Comparison of ENCODE assay signal across 12 mouse cellular contexts in the genomic region with DNA sequence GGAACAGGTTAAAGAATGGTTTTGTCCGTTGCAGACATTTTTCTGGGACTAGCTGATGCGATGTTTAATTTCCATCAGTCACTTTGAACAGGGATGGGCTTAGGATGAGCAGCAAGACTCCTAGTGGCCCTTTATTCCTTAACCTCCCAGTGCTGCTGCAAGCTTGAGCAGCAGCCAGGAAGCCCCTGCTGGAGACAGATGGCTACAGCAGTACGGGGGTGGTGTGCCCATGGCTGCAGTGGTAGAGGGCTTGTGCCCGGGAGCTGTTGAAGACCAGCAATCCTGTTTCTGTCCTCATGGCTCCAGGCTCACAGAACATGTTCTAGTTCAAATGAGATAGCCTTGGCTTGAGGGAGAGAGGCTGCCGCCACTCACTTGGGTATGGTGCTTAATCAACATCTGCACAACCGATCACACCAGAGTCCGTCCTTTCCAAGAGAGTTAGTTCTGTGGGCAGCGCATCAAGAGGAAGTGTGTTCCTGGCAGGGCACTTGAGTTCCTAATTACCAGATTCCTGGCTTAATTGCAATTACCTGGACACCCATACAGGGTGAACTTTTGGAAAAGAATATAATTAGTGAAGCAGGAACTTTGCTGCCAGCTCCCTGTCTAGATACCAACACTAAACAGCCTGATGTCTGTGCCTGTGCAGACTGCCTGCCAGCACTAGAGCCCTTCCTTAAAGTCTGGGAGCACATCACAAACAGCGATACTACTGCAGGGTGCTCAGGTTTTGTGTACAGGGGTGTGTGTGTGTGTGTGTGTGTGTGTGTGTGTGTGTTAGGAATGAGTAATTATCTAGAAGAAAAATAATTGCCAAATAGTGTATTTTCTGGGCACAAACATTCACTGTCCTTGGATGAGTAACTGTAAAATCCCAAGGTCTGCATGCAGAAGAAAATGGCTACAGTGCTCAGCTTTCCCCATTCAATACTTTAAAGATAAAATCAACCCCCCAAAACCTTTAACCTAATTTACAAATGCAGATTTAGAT.
DNase-seq lines count a peak whose midpoint lies in the region; ATAC-seq and TF ChIP-seq lines count a peak whose summit lies in the region.
"Had no signal": no experiment of that assay in that cellular context is flagged by ENCODE, and none has a peak within 500 bp of the region (broad histone marks: within the 10 kb centered on the region; RNA-seq: fewer than 3 reads in every experiment).

No protein-coding gene starts in this region.

- DNase-seq in cerebellum, adult 2 months = no peak
- no peak for DNase-seq in kidney, postnatal 0 days (ENCODE audit: low spot score)
- no peak for DNase-seq in kidney, postnatal 25 days
- peak; percentile 28 for DNase-seq in thymus, postnatal 14 days
- no peak for DNase-seq in thymus, postnatal 25 days
- no peak for DNase-seq in urinary bladder, postnatal 4 days (ENCODE audit: low spot score in 2 of 2)
- DNase-seq: liver, embryonic 13.5 days; spleen, adult 18-20 months had no signal

- no peak for TF ChIP-seq POLR2A in cerebellum, adult 2 months (IDR thresholded peaks at IDR 0.05; ENCODE audit: borderline replicate concordance, insufficient read depth, low read length)

- peak; percentile 14; the same call in 1 of the 2 replicates for TF ChIP-seq CTCF in cerebellum, adult 2 months (IDR thresholded peaks at IDR 0.05; ENCODE audit: borderline replicate concordance, insufficient read depth, low read depth, low read length)
- TF ChIP-seq CTCF in kidney, postnatal 0 days (IDR thresholded peaks at IDR 0.05; ENCODE audit: low read depth) = peak; percentile 48; the same call in 1 of the 2 replicates

- H3K9me3 ChIP-seq in kidney, postnatal 0 days (replicated peaks; ENCODE audit: low read length) = no peaks in the 10 kb centered on the region
- H3K9me3 ChIP-seq in kidney, embryonic 14.5 days (ENCODE audit: control insufficient read depth, low read length) = no peaks in the 10 kb centered on the region
- H3K9me3 ChIP-seq: heart, embryonic 13.5 days; liver, embryonic 13.5 days had no signal

- H3K9ac ChIP-seq in kidney, postnatal 0 days (ENCODE audit: low read depth, low read length) = no peak overlapping the region
- no peak overlapping the region for H3K9ac ChIP-seq in kidney, embryonic 14.5 days (ENCODE audit: low read depth, low read length)
- H3K9ac ChIP-seq: heart, embryonic 13.5 days; liver, embryonic 13.5 days had no signal

- no peak overlapping the region; the same call in 1 of the 2 replicates for H3K27ac ChIP-seq in cerebellum, adult 2 months (ENCODE audit: insufficient read depth, low read length)
- no peak overlapping the region for H3K27ac ChIP-seq in kidney, postnatal 0 days
- H3K27ac ChIP-seq in kidney, embryonic 14.5 days (ENCODE audit: low read depth, low read length) = no peak overlapping the region
- H3K27ac ChIP-seq: heart, embryonic 13.5 days; liver, embryonic 13.5 days had no signal

- ATAC-seq in cerebellum, adult (ENCODE audit: insufficient number of reproducible peaks, low FRiP score, low TSS enrichment) = no peak
- no peak for ATAC-seq in kidney, postnatal 0 days (replicated peaks; ENCODE audit: low FRiP score, low read depth)
- ATAC-seq in kidney, embryonic 14.5 days (ENCODE audit: low FRiP score, low TSS enrichment) = no peak

- no peak overlapping the region for H3K4me2 ChIP-seq in kidney, postnatal 0 days (ENCODE audit: low read length)
- no peak overlapping the region for H3K4me2 ChIP-seq in kidney, embryonic 14.5 days (replicated peaks; ENCODE audit: low read depth, low read length)
- H3K4me2 ChIP-seq: heart, embryonic 13.5 days; liver, embryonic 13.5 days had no signal

- WGBS in cerebellum, adult 2 months = 47% methylated on average over 9 of the region's 9 CpGs
- 79% methylated on average over 9 of the region's 9 CpGs for WGBS in kidney, postnatal 0 days
- WGBS in kidney, embryonic 14.5 days = 78% methylated on average over 9 of the region's 9 CpGs

- H3K36me3 ChIP-seq in kidney, postnatal 0 days (ENCODE audit: insufficient read depth, low read length) = no peaks in the 10 kb centered on the region
- H3K36me3 ChIP-seq in kidney, embryonic 14.5 days (ENCODE audit: control insufficient read depth, insufficient read depth, low read length) = no peaks in the 10 kb centered on the region
- H3K36me3 ChIP-seq: heart, embryonic 13.5 days; liver, embryonic 13.5 days had no signal

- H3K4me3 ChIP-seq in cerebellum, adult 2 months (replicated peaks; ENCODE audit: insufficient read depth, low read depth, low read length) = no peak overlapping the region
- no peak overlapping the region for H3K4me3 ChIP-seq in kidney, postnatal 0 days (replicated peaks; ENCODE audit: low read depth, low read length)
- no peak overlapping the region for H3K4me3 ChIP-seq in kidney, embryonic 14.5 days (ENCODE audit: low read length)
- H3K4me3 ChIP-seq: heart, embryonic 13.5 days; liver, embryonic 13.5 days; myocyte had no signal

- H3K27me3 ChIP-seq in cerebellum, adult 2 months (ENCODE audit: control insufficient read depth, insufficient read depth, low read length) = no peaks in the 10 kb centered on the region
- no peaks in the 10 kb centered on the region for H3K27me3 ChIP-seq in kidney, postnatal 0 days (ENCODE audit: insufficient read depth, low read length)
- H3K27me3 ChIP-seq in kidney, embryonic 14.5 days (ENCODE audit: control insufficient read depth, insufficient read depth, low read length) = no peaks in the 10 kb centered on the region
- H3K27me3 ChIP-seq: heart, embryonic 13.5 days; liver, embryonic 13.5 days had no signal

- peaks cover 42% of the 10 kb centered on the region for H3K4me1 ChIP-seq in cerebellum, adult 2 months (ENCODE audit: control insufficient read depth, insufficient read depth, low read length)
- peaks cover 22% of the 10 kb centered on the region; the same call in 1 of the 2 replicates for H3K4me1 ChIP-seq in kidney, postnatal 0 days (replicated peaks; ENCODE audit: insufficient read depth, low read length)
- H3K4me1 ChIP-seq in kidney, embryonic 14.5 days (ENCODE audit: control insufficient read depth, insufficient read depth, low read length) = peaks cover 24% of the 10 kb centered on the region
